Mouse (Mus musculus): Measurements from ENCODE around the gene Pwp1. TPM values are rescaled to one million over a fixed set of nuclear protein-coding genes. Genes with fewer than 3 reads are reported as not detected.

Pwp1 gene
- polyA plus RNA-seq, 1 experiment from 2014 or later: 91.1 TPM

Other genes starting within 250 kb of the Pwp1 start
- 20.8 and 24.0 TPM in 2 replicates for gene Prdm4, start 87.6 kb downstream of the Pwp1 start, polyA plus RNA-seq (2015; fragmentation: Nextera tagmentation; extraction: Ambion mirVana)
- 0.27 and 0.43 TPM in 2 replicates for gene Ascl4, start 98.2 kb downstream of the Pwp1 start, polyA plus RNA-seq (2015; fragmentation: Nextera tagmentation; extraction: Ambion mirVana)
- 201 and 202 TPM in 2 replicates for gene Rtcb, start 128.3 kb downstream of the Pwp1 start, polyA plus RNA-seq (2015; fragmentation: Nextera tagmentation; extraction: Ambion mirVana)
- not detected in 2 replicates for gene Bpifc, start 182.4 kb downstream of the Pwp1 start, polyA plus RNA-seq (2015; fragmentation: Nextera tagmentation; extraction: Ambion mirVana)
- gene Fbxo7, start 192.5 kb downstream of the Pwp1 start, polyA plus RNA-seq (2015; fragmentation: Nextera tagmentation; extraction: Ambion mirVana): 14.9 and 16.2 TPM in 2 replicates

Measured in forebrain, embryonic 16.5 days (tissue).